Mouse (Mus musculus): ENCODE results near the gene Rps17.

DNA sequence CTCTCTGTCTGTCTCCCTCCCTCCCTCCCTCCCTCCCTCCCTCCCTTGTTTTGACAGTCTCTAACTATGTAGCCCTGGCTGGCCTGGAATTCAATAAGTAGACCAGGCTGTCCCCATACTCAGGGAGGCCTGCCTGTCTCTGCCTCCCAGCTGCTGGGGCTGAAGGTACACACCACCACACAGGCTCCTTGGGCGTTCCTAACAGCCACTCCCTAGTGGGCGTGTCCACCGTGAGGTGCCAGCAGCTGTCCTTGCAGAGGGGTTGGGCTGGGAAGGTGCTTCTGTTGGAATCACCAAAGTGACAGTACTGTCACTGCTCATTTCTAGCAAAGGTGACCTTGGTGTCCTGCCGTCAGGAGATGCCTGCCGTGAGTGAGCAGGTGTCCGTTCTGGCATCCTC lies 18.2 kb downstream of the Rps17 start:
- TF ChIP-seq POLR2A (IDR thresholded peaks at IDR 0.05; ENCODE audit: low read depth, low read length), result no peak
- TF ChIP-seq CTCF (conservative IDR thresholded peaks at IDR 0.05; ENCODE audit: insufficient read depth, insufficient read length, low read depth, low read length), result no peak

Measured in kidney, adult 2 months (tissue).